Mouse (Mus musculus) hindbrain, embryonic 15.5 days (tissue): ENCODE measurements around the gene Poc1b. TPM values are rescaled to one million over a fixed set of nuclear protein-coding genes. Genes with fewer than 3 reads are reported as not detected.

Experiments used
- ATAC-seq: fragments of 200-750 bp; cut with Nextera tagmentation; 2 replicates; pipeline ENCODE4 v1.8.0; 2017; ENCODE audit warnings: low read depth, moderate number of reproducible peaks, moderate TSS enrichment; ENCODE audit not compliant: low FRiP score
- H3K27ac ChIP-seq: fragments of 300-500 bp; sonication (generic); replicated peaks from 2 replicates; pipeline ENCODE4 v1.5.1; 2015; ENCODE audit warnings: mild to moderate bottlenecking, inconsistent platforms
- H3K27me3 ChIP-seq: fragments of 300-500 bp; sonication (generic); 2 replicates; pipeline ENCODE4 v1.6.1; 2015; ENCODE audit warnings: control low read depth, inconsistent platforms
- H3K36me3 ChIP-seq: fragments of 300-500 bp; sonication (generic); 2 replicates; pipeline ENCODE4 v1.6.1; 2015; ENCODE audit warnings: control low read depth, inconsistent platforms
- H3K4me1 ChIP-seq: fragments of 300-500 bp; sonication (generic); replicated peaks from 2 replicates; pipeline ENCODE4 v1.6.1; 2015; ENCODE audit warnings: control low read depth, inconsistent platforms
- H3K4me2 ChIP-seq: fragments of 300-500 bp; sonication (generic); 2 replicates; pipeline ENCODE4 v1.6.1; 2015; ENCODE audit warnings: moderate library complexity, mild to moderate bottlenecking, inconsistent platforms
- H3K4me3 ChIP-seq: fragments of 300-500 bp; sonication (generic); 2 replicates; pipeline ENCODE4 v1.5.1; 2015; ENCODE audit warnings: mild to moderate bottlenecking, inconsistent platforms
- H3K9ac ChIP-seq: fragments of 300-500 bp; sonication (generic); 2 replicates; pipeline ENCODE4 v1.6.1; 2015; ENCODE audit warnings: inconsistent platforms
- H3K9me3 ChIP-seq: fragments of 300-500 bp; sonication (generic); 2 replicates; pipeline ENCODE4 v1.6.1; 2016; ENCODE audit warnings: control low read depth, inconsistent platforms
- WGBS: fragments of 180-500 bp; shearing (Covaris S2); methylation state at CpG from one replicate; pipeline ENCODE4 v1.1.7; 2015; 5-methylcytosine and 5-hydroxymethylcytosine counted together
- polyA plus RNA-seq: library from polyadenylated mRNA; unstranded; fragments of >200 nt; fragmentation: Nextera tagmentation; extraction: Ambion mirVana; gene quantifications from 2 replicates; pipeline ENCODE4 v1.2.1, GENCODE M21; 2015

The Poc1b gene
- polyA plus RNA-seq, 1 experiment from 2014 or later, result 15.4 TPM

- H3K27ac ChIP-seq, result no peak overlapping the region
- H3K27me3 ChIP-seq, result no peaks in the 10 kb centered on the region
- WGBS, result 82% methylated on average over 5 of the region's 5 CpGs
- H3K9ac ChIP-seq, result no peak overlapping the region
- H3K4me1 ChIP-seq, result peaks cover 1% of the 10 kb centered on the region
- no peaks in the 10 kb centered on the region for H3K9me3 ChIP-seq
- H3K36me3 ChIP-seq, result no peaks in the 10 kb centered on the region
- H3K4me3 ChIP-seq, result no peak overlapping the region
- H3K4me2 ChIP-seq, result no peak overlapping the region
- ATAC-seq, result no peak
Measured at GRCm38 (mm10) chr10:99222726-99223125, 115.9 kb downstream of the Poc1b start.

- 73% methylated on average over 3 of the region's 3 CpGs for WGBS
- ATAC-seq, result no peak
- Histone ChIP-seq H3K4me1 (peaks cover 14% of the 10 kb centered on the region), H3K36me3 (no peaks in the 10 kb centered on the region), H3K4me3 (no peak overlapping the region), H3K27me3 (no peaks in the 10 kb centered on the region), H3K9ac (no peak overlapping the region), H3K4me2 (no peak overlapping the region), H3K9me3 (no peaks in the 10 kb centered on the region), H3K27ac (no peak overlapping the region)
Measured at GRCm38 (mm10) chr10:99224218-99224617, 117.4 kb downstream of the Poc1b start.

GRCm38 (mm10) chr10:99226782-99227181 lies 119.9 kb downstream of the Poc1b start:
- Histone ChIP-seq H3K27me3 (no peaks in the 10 kb centered on the region), H3K9ac (no peak overlapping the region), H3K36me3 (no peaks in the 10 kb centered on the region), H3K27ac (no peak overlapping the region), H3K4me2 (no peak overlapping the region), H3K9me3 (no peaks in the 10 kb centered on the region), H3K4me3 (no peak overlapping the region), H3K4me1 (peaks cover 15% of the 10 kb centered on the region)
- no peak for ATAC-seq
- WGBS, result 89% methylated on average over 5 of the region's 5 CpGs

GRCm38 (mm10) chr10:99227968-99228864 lies 121.4 kb downstream of the Poc1b start:
- Histone ChIP-seq H3K9ac (no peak overlapping the region), H3K36me3 (no peaks in the 10 kb centered on the region), H3K4me2 (peak overlapping the region; percentile 37; the same call in 1 of the 2 replicates), H3K27me3 (no peaks in the 10 kb centered on the region), H3K9me3 (no peaks in the 10 kb centered on the region), H3K27ac (peak overlapping the region; percentile 54), H3K4me3 (no peak overlapping the region), H3K4me1 (peaks cover 15% of the 10 kb centered on the region)
- ATAC-seq, result peak; percentile 45; the same call in 1 of the 2 replicates
- 36% methylated on average over 17 of the region's 17 CpGs for WGBS

GRCm38 (mm10) chr10:99229031-99229684 lies 122.3 kb downstream of the Poc1b start:
- H3K27ac ChIP-seq, result peak overlapping the region; percentile 26; the same call in 1 of the 2 replicates
- no peaks in the 10 kb centered on the region for H3K36me3 ChIP-seq
- H3K4me1 ChIP-seq, result peaks cover 15% of the 10 kb centered on the region
- WGBS, result 15% methylated on average over 16 of the region's 16 CpGs
- no peak for ATAC-seq
- H3K27me3 ChIP-seq, result no peaks in the 10 kb centered on the region
- H3K9ac ChIP-seq, result no peak overlapping the region
- no peak overlapping the region for H3K4me3 ChIP-seq
- H3K4me2 ChIP-seq, result peak overlapping the region; percentile 37
- H3K9me3 ChIP-seq, result no peaks in the 10 kb centered on the region

- no peaks in the 10 kb centered on the region for H3K9me3 ChIP-seq
- H3K4me1 ChIP-seq, result peaks cover 14% of the 10 kb centered on the region
- H3K27me3 ChIP-seq, result no peaks in the 10 kb centered on the region
- no peak overlapping the region for H3K4me2 ChIP-seq
- no peak overlapping the region for H3K4me3 ChIP-seq
- H3K27ac ChIP-seq, result no peak overlapping the region
- no peaks in the 10 kb centered on the region for H3K36me3 ChIP-seq
- H3K9ac ChIP-seq, result no peak overlapping the region
- 75% methylated on average over 7 of the region's 7 CpGs for WGBS
- no peak for ATAC-seq
Measured at GRCm38 (mm10) chr10:99232518-99233227, 125.8 kb downstream of the Poc1b start.

- H3K9me3 ChIP-seq, result no peaks in the 10 kb centered on the region
- 94% methylated on average over 8 of the region's 8 CpGs for WGBS
- H3K4me3 ChIP-seq, result no peak overlapping the region
- ATAC-seq, result no peak
- H3K4me2 ChIP-seq, result no peak overlapping the region
- no peaks in the 10 kb centered on the region for H3K4me1 ChIP-seq
- H3K9ac ChIP-seq, result no peak overlapping the region
- no peak overlapping the region for H3K27ac ChIP-seq
- H3K36me3 ChIP-seq, result no peaks in the 10 kb centered on the region
- H3K27me3 ChIP-seq, result no peaks in the 10 kb centered on the region
Measured at GRCm38 (mm10) chr10:99234336-99234735, 127.5 kb downstream of the Poc1b start.

GRCm38 (mm10) chr10:99235081-99235480 lies 128.2 kb downstream of the Poc1b start:
- Histone ChIP-seq H3K4me2 (no peak overlapping the region), H3K4me1 (no peaks in the 10 kb centered on the region), H3K27ac (no peak overlapping the region), H3K9me3 (no peaks in the 10 kb centered on the region), H3K9ac (no peak overlapping the region), H3K4me3 (no peak overlapping the region), H3K27me3 (no peaks in the 10 kb centered on the region), H3K36me3 (no peaks in the 10 kb centered on the region)
- no peak for ATAC-seq
- WGBS, result 89% methylated on average over 9 of the region's 9 CpGs

GRCm38 (mm10) chr10:99237205-99237832 lies 130.5 kb downstream of the Poc1b start:
- Histone ChIP-seq H3K4me3 (no peak overlapping the region), H3K9ac (no peak overlapping the region), H3K4me1 (no peaks in the 10 kb centered on the region), H3K4me2 (no peak overlapping the region), H3K9me3 (no peaks in the 10 kb centered on the region), H3K36me3 (no peaks in the 10 kb centered on the region), H3K27ac (no peak overlapping the region), H3K27me3 (no peaks in the 10 kb centered on the region)
- ATAC-seq, result no peak
- 82% methylated on average over 11 of the region's 11 CpGs for WGBS

- Histone ChIP-seq H3K27ac (no peak overlapping the region), H3K9ac (no peak overlapping the region), H3K4me1 (no peaks in the 10 kb centered on the region), H3K4me2 (no peak overlapping the region), H3K36me3 (no peaks in the 10 kb centered on the region), H3K9me3 (no peaks in the 10 kb centered on the region), H3K27me3 (no peaks in the 10 kb centered on the region), H3K4me3 (no peak overlapping the region)
- WGBS, result 54% methylated on average over 11 of the region's 11 CpGs
- ATAC-seq, result no peak
Measured at GRCm38 (mm10) chr10:99238537-99238936, 131.7 kb downstream of the Poc1b start.

- Histone ChIP-seq H3K36me3 (no peaks in the 10 kb centered on the region), H3K27me3 (no peaks in the 10 kb centered on the region), H3K27ac (no peak overlapping the region), H3K4me2 (no peak overlapping the region), H3K9ac (no peak overlapping the region), H3K9me3 (no peaks in the 10 kb centered on the region), H3K4me3 (no peak overlapping the region), H3K4me1 (no peaks in the 10 kb centered on the region)
- WGBS, result 95% methylated on average over 7 of the region's 7 CpGs
- no peak for ATAC-seq
Measured at GRCm38 (mm10) chr10:99241284-99241828, 134.5 kb downstream of the Poc1b start.
